Mouse (Mus musculus): ENCODE results near the gene Cmtm5.
"Not testable (repeated sequence)": the region's sequence is repeated elsewhere in the genome, so short reads cannot be mapped to it uniquely, and the experiment has no call there.

Cmtm5 gene

GRCm38 (mm10) chr14:54932645-54933150 is 3.4 kb upstream of the Cmtm5 start, which contains the start of gene Il25:
Gene Il25 (plus strand): TSS chr14:54932695.
- in situ Hi-C loops (cut with MseI, MboI), result no loop called here

- in situ Hi-C loops (cut with MseI, MboI), result loop anchor here (5.0 kb wide), 1 partner anchor 34 kb away; no protein-coding TSS in a partner anchor
Measured at GRCm38 (mm10) chr14:54936831-54937160, 735 bp downstream of the Cmtm5 start.

- in situ Hi-C loops (cut with MseI, MboI), result loop anchor here (5.0 kb wide), 1 partner anchor 35 kb away; no protein-coding TSS in a partner anchor
Measured at GRCm38 (mm10) chr14:54937361-54938182, 1.5 kb downstream of the Cmtm5 start.

GRCm38 (mm10) chr14:54938431-54939219 is 2.6 kb downstream of the Cmtm5 start:
- in situ Hi-C loops (cut with MseI, MboI), result loop anchor here (5.0 kb wide), 1 partner anchor 36 kb away; no protein-coding TSS in a partner anchor

GRCm38 (mm10) chr14:54939434-54940175 is 3.5 kb downstream of the Cmtm5 start:
- in situ Hi-C loops (cut with MseI, MboI), result loop anchor here (5.0 kb wide), 1 partner anchor 37 kb away; no protein-coding TSS in a partner anchor

GRCm38 (mm10) chr14:54940176-54940530 is 4.1 kb downstream of the Cmtm5 start:
- in situ Hi-C loops (cut with MseI, MboI), result no loop called here

- in situ Hi-C loops (cut with MseI, MboI), result no loop called here
Measured at GRCm38 (mm10) chr14:54941024-54941978, 5.2 kb downstream of the Cmtm5 start.

GRCm38 (mm10) chr14:54942479-54942878 is 6.4 kb downstream of the Cmtm5 start:
- in situ Hi-C loops (cut with MseI, MboI), result no loop called here

- in situ Hi-C loops (cut with MseI, MboI), result no loop called here
Measured at GRCm38 (mm10) chr14:54943971-54944370, 7.9 kb downstream of the Cmtm5 start.

GRCm38 (mm10) chr14:54944939-54945338 is 8.9 kb downstream of the Cmtm5 start:
- in situ Hi-C loops (cut with MseI, MboI), result no loop called here

GRCm38 (mm10) chr14:54945975-54946704 is 10.1 kb downstream of the Cmtm5 start:
- in situ Hi-C loops (cut with MseI, MboI), result no loop called here

- in situ Hi-C loops (cut with MseI, MboI), result not testable (repeated sequence)
Measured at GRCm38 (mm10) chr14:54947008-54947407, 10.9 kb downstream of the Cmtm5 start.

GRCm38 (mm10) chr14:54948781-54949180 is 12.7 kb downstream of the Cmtm5 start:
- in situ Hi-C loops (cut with MseI, MboI), result no loop called here

GRCm38 (mm10) chr14:54950493-54950892 is 14.4 kb downstream of the Cmtm5 start:
- in situ Hi-C loops (cut with MseI, MboI), result no loop called here

GRCm38 (mm10) chr14:54951587-54951986 is 15.5 kb downstream of the Cmtm5 start:
- in situ Hi-C loops (cut with MseI, MboI), result no loop called here

- in situ Hi-C loops (cut with MseI, MboI), result no loop called here
Measured at GRCm38 (mm10) chr14:54953664-54954206, 17.7 kb downstream of the Cmtm5 start.

- in situ Hi-C loops (cut with MseI, MboI), result no loop called here
Measured at GRCm38 (mm10) chr14:54954474-54954873, 18.4 kb downstream of the Cmtm5 start.

- in situ Hi-C loops (cut with MseI, MboI), result no loop called here
Measured at GRCm38 (mm10) chr14:54955481-54955880, 19.4 kb downstream of the Cmtm5 start.

GRCm38 (mm10) chr14:54956533-54956932 is 20.5 kb downstream of the Cmtm5 start:
- in situ Hi-C loops (cut with MseI, MboI), result no loop called here

- in situ Hi-C loops (cut with MseI, MboI), result no loop called here
Measured at GRCm38 (mm10) chr14:54958503-54958902, 22.4 kb downstream of the Cmtm5 start.

Data from mouse trophoblast stem cell (cell line).